10 mouse cellular contexts compared by ENCODE assay signal in the genomic region with DNA sequence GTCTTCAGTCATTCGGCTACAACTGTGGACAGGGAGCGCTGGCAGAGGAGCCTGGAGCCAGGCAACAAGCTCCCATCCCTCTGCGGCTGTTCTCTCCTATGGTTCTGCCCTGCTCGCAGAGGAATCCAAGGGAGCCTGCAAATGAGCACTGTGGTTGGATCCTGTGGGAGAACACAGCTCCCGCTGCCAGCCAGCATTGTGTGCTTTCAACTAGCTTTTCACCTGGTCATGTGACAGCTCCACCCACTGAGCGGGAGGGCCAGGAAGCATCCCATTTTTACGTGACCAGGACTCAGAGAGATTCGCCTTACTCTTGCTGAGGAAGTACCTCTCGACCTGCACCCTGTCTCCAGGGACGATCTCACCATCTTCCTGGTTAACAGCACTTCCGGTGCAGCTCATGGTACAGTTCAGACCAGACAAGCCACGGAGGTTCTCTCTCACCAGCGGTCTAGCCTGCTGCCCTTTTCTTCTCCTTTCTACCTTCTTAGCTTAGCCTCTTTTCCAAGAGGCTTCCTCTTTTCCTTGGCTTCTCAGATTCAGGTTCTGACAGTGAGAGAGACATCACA.
DNase-seq lines count a peak whose midpoint lies in the region; ATAC-seq and TF ChIP-seq lines count a peak whose summit lies in the region.
"Had no signal": no experiment of that assay in that cellular context is flagged by ENCODE, and none has a peak within 500 bp of the region (broad histone marks: within the 10 kb centered on the region; RNA-seq: fewer than 3 reads in every experiment).

No protein-coding gene starts in this region.

- no peak for TF ChIP-seq EP300 in liver, postnatal 0 days (IDR thresholded peaks at IDR 0.05; ENCODE audit: low read depth)

- 0 out of 2 replicates have a peak overlapping the region, but pooled peaks have one; percentile 0 for H3K4me2 ChIP-seq in embryonic facial prominence, embryonic 12.5 days (replicated peaks)
- peak overlapping the region; percentile 56 for H3K4me2 ChIP-seq in liver, postnatal 0 days (ENCODE audit: low read depth, low read length)

- H3K4me1 ChIP-seq in embryonic facial prominence, embryonic 12.5 days: no peaks in the 10 kb centered on the region
- H3K4me1 ChIP-seq in embryonic facial prominence, embryonic 10.5 days: peaks cover 5% of the 10 kb centered on the region
- 0 out of 2 replicates have a peak, but pooled peaks cover 3% of the 10 kb centered on the region for H3K4me1 ChIP-seq in liver, postnatal 0 days (ENCODE audit: insufficient read depth)

- H3K27me3 ChIP-seq in embryonic facial prominence, embryonic 12.5 days: no peaks in the 10 kb centered on the region
- no peaks in the 10 kb centered on the region; the same call in 1 of the 2 replicates for H3K27me3 ChIP-seq in embryonic facial prominence, embryonic 10.5 days (replicated peaks; ENCODE audit: low read depth, poor library complexity, severe bottlenecking)
- no peaks in the 10 kb centered on the region for H3K27me3 ChIP-seq in liver, postnatal 0 days (ENCODE audit: insufficient read depth, low read length)

- H3K36me3 ChIP-seq in embryonic facial prominence, embryonic 12.5 days: no peaks in the 10 kb centered on the region
- no peaks in the 10 kb centered on the region for H3K36me3 ChIP-seq in embryonic facial prominence, embryonic 10.5 days (replicated peaks)
- no peaks in the 10 kb centered on the region for H3K36me3 ChIP-seq in liver, postnatal 0 days (replicated peaks; ENCODE audit: insufficient read depth, low read length)

- intact Hi-C loops in gastrocnemius, postnatal 36 days (cut with DNase I): no loop called here

- H3K9ac ChIP-seq in embryonic facial prominence, embryonic 12.5 days: no peak overlapping the region
- peak overlapping the region; percentile 26 for H3K9ac ChIP-seq in liver, postnatal 0 days (replicated peaks)

- no peak overlapping the region for H3K27ac ChIP-seq in embryonic facial prominence, embryonic 12.5 days
- H3K27ac ChIP-seq in embryonic facial prominence, embryonic 10.5 days (replicated peaks): no peak overlapping the region
- no peak overlapping the region for H3K27ac ChIP-seq in liver, postnatal 0 days (ENCODE audit: low read depth)

- TF ChIP-seq CTCF in liver, postnatal 0 days (IDR thresholded peaks at IDR 0.05; ENCODE audit: low read depth): no peak

- WGBS in embryonic facial prominence, embryonic 12.5 days: 40% methylated on average over 13 of the region's 13 CpGs
- 50% methylated on average over 13 of the region's 13 CpGs for WGBS in embryonic facial prominence, embryonic 10.5 days
- WGBS in liver, postnatal 0 days (ENCODE audit: insufficient replicate concordance): 42% methylated on average over 13 of the region's 13 CpGs

- no peak overlapping the region for H3K4me3 ChIP-seq in embryonic facial prominence, embryonic 12.5 days
- H3K4me3 ChIP-seq in embryonic facial prominence, embryonic 10.5 days: no peak overlapping the region
- H3K4me3 ChIP-seq in liver, postnatal 0 days (ENCODE audit: low read depth, low read length): no peak overlapping the region
- H3K4me3 ChIP-seq: myocyte had no signal

- ATAC-seq in embryonic facial prominence, embryonic 12.5 days (ENCODE audit: insufficient number of reproducible peaks, insufficient read depth, low FRiP score, low TSS enrichment): 0 out of 2 replicates have a peak, but pooled peaks have one; percentile 10
- 0 out of 2 replicates have a peak, but pooled peaks have one; percentile 25 for ATAC-seq in erythroid progenitor cell, adult 5-6 weeks (replicated peaks; ENCODE audit: low FRiP score, poor library complexity, severe bottlenecking)
- ATAC-seq in liver, postnatal 0 days: peak; percentile 21; the same call in 1 of the 2 replicates

- H3K9me3 ChIP-seq in embryonic facial prominence, embryonic 12.5 days: no peaks in the 10 kb centered on the region
- H3K9me3 ChIP-seq in embryonic facial prominence, embryonic 10.5 days: no peaks in the 10 kb centered on the region
- H3K9me3 ChIP-seq in liver, postnatal 0 days (ENCODE audit: low read length): no peaks in the 10 kb centered on the region

- DNase-seq in embryonic facial prominence, embryonic 10.5 days (ENCODE audit: low spot score): no peak
- DNase-seq in kidney, postnatal 36 days: peak; percentile 5 to 24
- DNase-seq in kidney, adult 8-10 months: no peak
- peak; percentile 16 for DNase-seq in liver, postnatal 0 days
- DNase-seq in gastrocnemius, postnatal 36 days: no peak
- DNase-seq in natural killer cell, adult 2 months (ENCODE audit: low spot score in 2 of 2): no peak
- DNase-seq: thymus, adult 2 months had no signal

Comparison
In these comparisons a context has a peak if more than half of its experiments do, and no peak if none do; other contexts are left out.
1. DNase-seq: peak in kidney, postnatal 36 days (2 of 2) and liver, postnatal 0 days (single experiment); none in embryonic facial prominence, embryonic 10.5 days (single experiment), kidney, adult 8-10 months (0 of 2), gastrocnemius, postnatal 36 days (0 of 2) and natural killer cell, adult 2 months (0 of 2).
2. Peak in every context shown above with its lines, with median percentiles within 50 percentile points of each other: ATAC-seq.